Mouse (Mus musculus) hindbrain, embryonic 16.5 days (tissue): Measurements from ENCODE around the gene Olfr1123. TPM values are rescaled to one million over a fixed set of nuclear protein-coding genes. Genes with fewer than 3 reads are reported as not detected.
"Not testable (repeated sequence)": the region's sequence is repeated elsewhere in the genome, so short reads cannot be mapped to it uniquely, and the experiment has no call there.

Experiments
- ATAC-seq: fragments of 200-750 bp; cut with Nextera tagmentation; 2 replicates; pipeline ENCODE4 v1.8.0; 2017; ENCODE audit warnings: moderate TSS enrichment, moderate library complexity
- H3K27ac ChIP-seq: fragments of 300-500 bp; sonication (generic); 2 replicates; pipeline ENCODE4 v1.5.1; 2014; ENCODE audit warnings: low read depth, mild to moderate bottlenecking, control low read depth, low read length, moderate library complexity
- H3K27me3 ChIP-seq: fragments of 300-500 bp; sonication (generic); replicated peaks from 2 replicates; pipeline ENCODE4 v1.6.1; 2014; ENCODE audit warnings: low read length; ENCODE audit not compliant: control insufficient read depth, insufficient read depth
- H3K36me3 ChIP-seq: fragments of 300-500 bp; sonication (generic); 2 replicates; pipeline ENCODE4 v1.6.1; 2014; ENCODE audit warnings: mild to moderate bottlenecking, low read length, moderate library complexity, mixed read lengths; ENCODE audit not compliant: control insufficient read depth, insufficient read depth
- H3K4me1 ChIP-seq: fragments of 300-500 bp; sonication (generic); 2 replicates; pipeline ENCODE4 v1.6.1; 2014; ENCODE audit warnings: low read depth, low read length; ENCODE audit not compliant: control insufficient read depth, insufficient read depth
- H3K4me2 ChIP-seq: fragments of 300-500 bp; sonication (generic); 2 replicates; pipeline ENCODE4 v1.6.1; 2014; ENCODE audit warnings: mild to moderate bottlenecking, low read length, control low read depth, moderate library complexity
- H3K4me3 ChIP-seq: fragments of 300-500 bp; sonication (generic); 2 replicates; pipeline ENCODE4 v1.5.1; 2014; ENCODE audit warnings: mild to moderate bottlenecking, low read length, control low read depth, moderate library complexity
- H3K9ac ChIP-seq: fragments of 300-500 bp; sonication (generic); 2 replicates; pipeline ENCODE4 v1.6.1; 2014; ENCODE audit warnings: low read depth, mild to moderate bottlenecking, control low read depth, low read length, moderate library complexity
- H3K9me3 ChIP-seq: fragments of 300-500 bp; sonication (generic); 2 replicates; pipeline ENCODE4 v1.6.1; 2014; ENCODE audit warnings: mild to moderate bottlenecking, low read length, moderate library complexity; ENCODE audit not compliant: control insufficient read depth
- WGBS: fragments of 180-500 bp; shearing (Covaris S2); extraction: QIAGEN DNeasy Blood & Tissue Kit; methylation state at CpG from one replicate; pipeline ENCODE4 v1.1.7; 2014; 5-methylcytosine and 5-hydroxymethylcytosine counted together
- polyA plus RNA-seq: library from polyadenylated mRNA; unstranded; fragments of >200 nt; fragmentation: Nextera tagmentation; extraction: Ambion mirVana; gene quantifications from 2 replicates; pipeline ENCODE4 v1.2.1, GENCODE M21; 2015

Gene Olfr1123
- polyA plus RNA-seq: not detected in 2 replicates

GRCm38 (mm10) chr2:87416335-87416734 lies at the start of gene Olfr1123:
Gene Olfr1123, plus strand, starts transcription at chr2:87416635.
- no peak within 1 kb of the TSS for H3K27ac ChIP-seq
- no peaks in the 10 kb centered on the region for H3K9me3 ChIP-seq
- H3K4me1 ChIP-seq: no peaks in the 10 kb centered on the region
- no peak within 1 kb of the TSS for H3K4me3 ChIP-seq
- no peak within 1 kb of the TSS for H3K4me2 ChIP-seq
- no peak within 1 kb of the TSS for H3K9ac ChIP-seq
- H3K27me3 ChIP-seq: no peaks in the 10 kb centered on the region
- H3K36me3 ChIP-seq: no peaks in the 10 kb centered on the region
- ATAC-seq: no peak
- 84% methylated on average over 1 of the region's 1 CpGs for WGBS

DNA sequence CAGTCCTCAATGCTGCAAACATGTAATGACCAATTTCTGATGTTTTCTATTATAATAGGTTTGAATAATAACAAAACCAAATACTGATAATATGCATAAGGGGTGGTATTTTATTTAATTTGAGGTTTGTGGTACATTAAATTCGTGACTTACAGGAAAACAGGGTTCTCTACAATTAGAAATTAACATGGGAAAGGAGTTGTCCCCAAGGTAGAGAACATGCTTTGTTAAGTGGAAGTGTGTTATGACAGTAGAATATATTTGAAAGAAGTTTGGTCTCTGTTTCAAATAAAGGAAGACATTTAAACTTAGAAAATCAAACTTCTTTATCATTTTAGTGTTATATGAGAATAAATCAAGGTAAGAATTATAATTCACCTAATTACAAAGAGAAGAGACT lies 46.8 kb upstream of the Olfr1123 start, which contains the start of gene Olfr1121:
Gene Olfr1121, plus strand, starts transcription at position 301 of the 400 bp plus-strand sequence.
- ATAC-seq: no peak
- no peak within 1 kb of the TSS for H3K27ac ChIP-seq
- H3K9ac ChIP-seq: no peak within 1 kb of the TSS
- H3K9me3 ChIP-seq: no peaks in the 10 kb centered on the region
- no peak within 1 kb of the TSS for H3K4me3 ChIP-seq
- H3K27me3 ChIP-seq: no peaks in the 10 kb centered on the region
- H3K4me1 ChIP-seq: no peaks in the 10 kb centered on the region
- 42% methylated on average over 1 of the region's 1 CpGs for WGBS
- H3K36me3 ChIP-seq: no peaks in the 10 kb centered on the region
- no peak within 1 kb of the TSS for H3K4me2 ChIP-seq

- H3K9me3 ChIP-seq: no peaks in the 10 kb centered on the region
- no peaks in the 10 kb centered on the region for H3K4me1 ChIP-seq
- H3K4me3 ChIP-seq: no peak overlapping the region
- WGBS: 85% methylated on average over 4 of the region's 4 CpGs
- peak; percentile 67 for ATAC-seq
- no peak overlapping the region for H3K27ac ChIP-seq
- H3K36me3 ChIP-seq: no peaks in the 10 kb centered on the region
- no peak overlapping the region for H3K4me2 ChIP-seq
- no peaks in the 10 kb centered on the region for H3K27me3 ChIP-seq
- no peak overlapping the region for H3K9ac ChIP-seq
Measured at GRCm38 (mm10) chr2:87371726-87372125, 44.7 kb upstream of the Olfr1123 start.

- H3K9me3 ChIP-seq: no peaks in the 10 kb centered on the region
- H3K36me3 ChIP-seq: no peaks in the 10 kb centered on the region
- H3K4me2 ChIP-seq: no peak overlapping the region
- 84% methylated on average over 2 of the region's 2 CpGs for WGBS
- no peaks in the 10 kb centered on the region for H3K27me3 ChIP-seq
- H3K4me1 ChIP-seq: no peaks in the 10 kb centered on the region
- H3K27ac ChIP-seq: no peak overlapping the region
- no peak overlapping the region for H3K9ac ChIP-seq
- ATAC-seq: no peak
- no peak overlapping the region for H3K4me3 ChIP-seq
Measured at GRCm38 (mm10) chr2:87383935-87384334, 32.5 kb upstream of the Olfr1123 start.

DNA sequence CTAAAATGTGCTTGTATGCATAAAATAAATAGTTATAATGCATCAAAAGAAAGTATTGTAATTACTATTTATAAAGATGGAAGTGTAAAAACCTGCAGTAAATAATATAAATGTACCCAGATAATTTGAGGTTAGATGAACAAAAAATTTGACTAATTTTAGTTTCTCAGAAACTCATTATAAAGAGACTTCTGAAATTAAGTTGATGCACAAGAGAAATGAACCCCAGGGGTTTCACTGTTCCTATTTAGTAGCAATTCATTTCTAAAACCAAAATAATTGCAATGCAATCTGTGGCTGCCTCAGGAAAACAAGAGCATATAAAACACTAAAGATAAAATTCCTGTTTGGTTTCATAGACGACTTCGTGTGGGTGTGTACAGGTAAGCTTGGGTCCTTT lies 30.9 kb upstream of the Olfr1123 start, which contains the start of gene Olfr1122:
Gene Olfr1122, plus strand, starts transcription at position 301 of the 400 bp plus-strand sequence.
- no peaks in the 10 kb centered on the region for H3K27me3 ChIP-seq
- no peak within 1 kb of the TSS for H3K27ac ChIP-seq
- WGBS: 86% methylated on average over 2 of the region's 2 CpGs
- no peaks in the 10 kb centered on the region for H3K9me3 ChIP-seq
- ATAC-seq: no peak
- no peaks in the 10 kb centered on the region for H3K4me1 ChIP-seq
- H3K4me3 ChIP-seq: no peak within 1 kb of the TSS
- no peaks in the 10 kb centered on the region for H3K36me3 ChIP-seq
- H3K4me2 ChIP-seq: no peak within 1 kb of the TSS
- H3K9ac ChIP-seq: no peak within 1 kb of the TSS

GRCm38 (mm10) chr2:87393605-87394004 lies 22.8 kb upstream of the Olfr1123 start:
- H3K27me3 ChIP-seq, H3K4me2 ChIP-seq, H3K27ac ChIP-seq, H3K9me3 ChIP-seq, H3K36me3 ChIP-seq, H3K4me1 ChIP-seq, H3K4me3 ChIP-seq, H3K9ac ChIP-seq: not testable (repeated sequence)
- WGBS: 95% methylated on average over 5 of the region's 5 CpGs
- 0 out of 2 replicates have a peak, but pooled peaks have one; percentile 40 for ATAC-seq

DNA sequence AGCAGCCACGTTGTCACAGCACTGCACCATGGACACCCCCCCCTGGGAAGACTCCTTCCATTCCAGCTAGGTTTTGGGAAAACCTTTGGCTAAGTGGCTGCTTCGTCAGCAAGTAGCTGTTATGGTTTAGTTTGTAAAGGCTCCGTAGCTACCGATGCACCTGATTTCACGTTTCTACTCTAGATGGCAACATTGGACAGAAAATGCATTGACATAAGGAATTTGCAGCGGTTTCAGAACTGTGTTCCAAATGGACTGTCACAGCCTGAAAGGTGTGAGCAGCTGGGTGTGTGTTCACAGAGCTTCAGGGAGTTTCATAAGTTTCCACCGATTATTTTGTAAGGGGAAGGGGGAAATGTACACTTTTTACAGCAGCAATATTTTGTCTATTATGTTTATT lies 21.7 kb upstream of the Olfr1123 start:
- WGBS: 81% methylated on average over 7 of the region's 7 CpGs
- H3K4me3 ChIP-seq, H3K4me1 ChIP-seq, H3K9me3 ChIP-seq, H3K4me2 ChIP-seq, H3K9ac ChIP-seq, H3K27me3 ChIP-seq, H3K27ac ChIP-seq, H3K36me3 ChIP-seq: not testable (repeated sequence)
- peak; percentile 73 for ATAC-seq

- no peaks in the 10 kb centered on the region for H3K27me3 ChIP-seq
- ATAC-seq: no peak
- H3K9ac ChIP-seq: no peak within 1 kb of the TSS
- H3K4me3 ChIP-seq: no peak within 1 kb of the TSS
- no peaks in the 10 kb centered on the region for H3K36me3 ChIP-seq
- WGBS: 85% methylated on average over 1 of the region's 1 CpGs
- H3K4me2 ChIP-seq: no peak within 1 kb of the TSS
- no peaks in the 10 kb centered on the region for H3K9me3 ChIP-seq
- H3K4me1 ChIP-seq: no peaks in the 10 kb centered on the region
- H3K27ac ChIP-seq: no peak within 1 kb of the TSS
Measured at GRCm38 (mm10) chr2:87429975-87430374, 13.5 kb downstream of the Olfr1123 start, which contains the start of gene Olfr1124. Gene Olfr1124, plus strand, starts transcription at chr2:87430275.

- H3K9me3 ChIP-seq: no peaks in the 10 kb centered on the region
- ATAC-seq: no peak
- H3K9ac ChIP-seq: no peak overlapping the region
- no peak overlapping the region for H3K4me2 ChIP-seq
- 91% methylated on average over 16 of the region's 16 CpGs for WGBS
- no peaks in the 10 kb centered on the region for H3K36me3 ChIP-seq
- no peaks in the 10 kb centered on the region for H3K4me1 ChIP-seq
- H3K27ac ChIP-seq: no peak overlapping the region
- no peaks in the 10 kb centered on the region for H3K27me3 ChIP-seq
- no peak overlapping the region for H3K4me3 ChIP-seq
Measured at GRCm38 (mm10) chr2:87437731-87438130, 21.3 kb downstream of the Olfr1123 start.

DNA sequence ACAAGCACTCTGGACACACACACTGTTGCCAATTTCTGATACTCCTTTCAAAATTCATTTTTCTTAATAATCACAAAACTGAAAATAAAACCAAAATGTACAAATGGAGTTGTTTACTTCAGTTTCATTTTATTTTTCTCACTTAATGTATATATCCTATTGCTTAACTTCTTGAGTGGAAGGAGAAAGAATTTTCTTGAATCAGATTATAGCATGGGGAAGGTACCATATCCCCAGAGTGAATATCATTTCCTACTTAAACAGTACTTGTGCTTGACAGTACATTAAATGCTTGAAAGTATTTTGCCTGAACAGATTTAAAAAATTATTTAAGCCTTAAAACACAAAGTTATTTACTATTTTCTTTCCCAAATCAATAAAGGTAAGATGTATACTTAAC lies 37.2 kb downstream of the Olfr1123 start, which contains the start of gene Olfr1126:
Gene Olfr1126, plus strand, starts transcription at position 301 of the 400 bp plus-strand sequence.
- no peaks in the 10 kb centered on the region for H3K4me1 ChIP-seq
- no peaks in the 10 kb centered on the region for H3K27me3 ChIP-seq
- no peaks in the 10 kb centered on the region for H3K36me3 ChIP-seq
- no peak within 1 kb of the TSS for H3K27ac ChIP-seq
- no peak for ATAC-seq
- no peak within 1 kb of the TSS for H3K4me2 ChIP-seq
- H3K9me3 ChIP-seq: no peaks in the 10 kb centered on the region
- no peak within 1 kb of the TSS for H3K4me3 ChIP-seq
- no peak within 1 kb of the TSS for H3K9ac ChIP-seq
